Mouse (Mus musculus): ENCODE measurements around the gene Jchain. TPM values are rescaled to one million over a fixed set of nuclear protein-coding genes. Genes with fewer than 3 reads are reported as not detected.

Gene Jchain
- polyA plus RNA-seq, 1 experiment from 2014 or later = 0.17 TPM

DNA sequence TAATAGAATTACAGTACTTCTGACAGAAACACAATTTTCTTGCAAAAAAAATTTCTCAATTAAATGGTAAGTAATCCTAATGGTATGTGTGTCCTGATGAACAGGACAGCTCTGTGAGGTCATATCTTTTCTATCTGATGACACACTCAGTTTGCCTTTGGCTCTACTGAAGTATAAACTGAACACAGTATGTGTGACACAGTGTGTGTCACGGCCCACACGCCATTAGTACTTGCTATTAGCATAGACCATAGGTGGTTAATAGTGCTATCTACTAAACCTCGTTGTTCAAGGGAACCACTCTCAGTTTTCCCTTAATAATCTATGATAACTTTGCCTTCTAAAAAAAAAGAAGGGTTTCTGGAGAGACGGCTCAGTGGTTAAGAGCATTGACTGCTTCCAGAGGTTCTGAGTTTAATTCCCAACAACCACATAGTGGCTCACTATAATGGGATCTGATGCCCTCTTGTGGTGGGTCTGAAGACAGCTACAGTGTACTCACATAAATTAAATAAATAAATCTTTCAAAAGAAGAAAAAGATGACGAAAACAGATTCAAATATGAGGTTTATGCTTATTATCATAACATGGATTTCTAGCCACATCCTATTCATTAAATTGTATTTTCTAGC is 15.1 kb upstream of the Jchain start:
- Histone ChIP-seq H3K9ac (ENCODE audit: low read length) (no peak overlapping the region), H3K4me1 (ENCODE audit: control insufficient read depth, insufficient read depth, low read length) (no peaks in the 10 kb centered on the region), H3K4me3 (ENCODE audit: low read depth, low read length) (no peak overlapping the region), H3K27ac (ENCODE audit: low read depth, low read length) (no peak overlapping the region), H3K9me3 (replicated peaks; ENCODE audit: control insufficient read depth, low read length) (no peaks in the 10 kb centered on the region), H3K36me3 (ENCODE audit: control insufficient read depth, insufficient read depth, low read length) (no peaks in the 10 kb centered on the region), H3K4me2 (ENCODE audit: low read length) (no peak overlapping the region), H3K27me3 (replicated peaks; ENCODE audit: control insufficient read depth, insufficient read depth, low read length) (no peaks in the 10 kb centered on the region)
- WGBS = 59% methylated on average over 5 of the region's 5 CpGs
- DNase-seq (ENCODE audit: low spot score) (peak; percentile 70), ATAC-seq (peak; percentile 77)

DNA sequence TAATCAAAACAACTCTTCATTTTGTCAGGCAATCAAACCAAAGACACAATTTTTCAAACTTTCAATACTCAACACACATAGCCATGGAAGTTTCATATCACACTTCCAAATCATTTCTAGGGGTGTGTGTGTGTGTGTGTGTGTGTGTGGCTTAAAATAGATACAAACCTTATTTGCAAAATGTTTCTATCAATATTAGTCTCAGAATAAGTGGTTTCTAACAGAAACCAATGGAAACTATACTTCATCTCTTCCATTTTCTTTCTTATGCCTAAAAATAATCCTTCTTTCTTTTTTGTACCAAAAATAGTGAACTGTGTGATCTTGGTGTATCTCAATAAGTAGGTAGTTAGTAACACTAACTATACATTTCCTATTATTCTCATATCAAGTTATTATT is 13.2 kb upstream of the Jchain start:
- no peaks in the 10 kb centered on the region for H3K36me3 ChIP-seq (ENCODE audit: control insufficient read depth, insufficient read depth, low read length)

DNA sequence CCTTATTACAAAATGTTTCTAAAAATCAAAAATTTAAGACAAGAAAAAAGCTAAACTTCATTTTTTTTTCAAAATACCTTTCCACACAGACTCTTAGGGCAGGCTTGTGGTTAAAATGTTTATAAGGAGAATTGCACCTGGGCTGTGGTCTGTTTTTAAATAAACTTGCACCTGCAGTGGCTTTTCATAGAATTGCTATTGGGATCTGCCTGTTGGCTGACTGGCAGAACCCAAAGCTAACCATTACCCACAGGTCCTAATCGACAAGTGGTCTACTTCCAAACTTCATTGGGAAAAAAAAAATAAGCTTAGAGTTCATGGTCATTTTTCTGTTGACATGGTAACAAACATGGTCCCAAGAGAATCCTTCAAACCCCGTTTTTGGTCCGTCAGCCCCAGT is 7.0 kb upstream of the Jchain start:
- Histone ChIP-seq H3K9ac (ENCODE audit: low read length) (no peak overlapping the region), H3K27ac (ENCODE audit: low read depth, low read length) (no peak overlapping the region), H3K4me3 (ENCODE audit: low read depth, low read length) (no peak overlapping the region), H3K27me3 (replicated peaks; ENCODE audit: control insufficient read depth, insufficient read depth, low read length) (no peaks in the 10 kb centered on the region), H3K4me1 (ENCODE audit: control insufficient read depth, insufficient read depth, low read length) (no peaks in the 10 kb centered on the region), H3K4me2 (ENCODE audit: low read length) (no peak overlapping the region), H3K9me3 (replicated peaks; ENCODE audit: control insufficient read depth, low read length) (no peaks in the 10 kb centered on the region), H3K36me3 (ENCODE audit: control insufficient read depth, insufficient read depth, low read length) (no peaks in the 10 kb centered on the region)
- 84% methylated on average over 3 of the region's 3 CpGs for WGBS
- ATAC-seq (no peak), DNase-seq (ENCODE audit: low spot score) (no peak)

More for the DNA sequence above, 13.2 kb upstream of the Jchain start:
- Histone ChIP-seq H3K4me1 (ENCODE audit: control insufficient read depth, insufficient read depth, low read length) (no peaks in the 10 kb centered on the region), H3K9ac (ENCODE audit: low read length) (no peak overlapping the region), H3K27ac (ENCODE audit: low read depth, low read length) (no peak overlapping the region), H3K4me3 (ENCODE audit: low read depth, low read length) (no peak overlapping the region), H3K9me3 (replicated peaks; ENCODE audit: control insufficient read depth, low read length) (no peaks in the 10 kb centered on the region), H3K4me2 (ENCODE audit: low read length) (no peak overlapping the region), H3K27me3 (replicated peaks; ENCODE audit: control insufficient read depth, insufficient read depth, low read length) (no peaks in the 10 kb centered on the region)
- ATAC-seq (no peak), DNase-seq (ENCODE audit: low spot score) (no peak)

DNA sequence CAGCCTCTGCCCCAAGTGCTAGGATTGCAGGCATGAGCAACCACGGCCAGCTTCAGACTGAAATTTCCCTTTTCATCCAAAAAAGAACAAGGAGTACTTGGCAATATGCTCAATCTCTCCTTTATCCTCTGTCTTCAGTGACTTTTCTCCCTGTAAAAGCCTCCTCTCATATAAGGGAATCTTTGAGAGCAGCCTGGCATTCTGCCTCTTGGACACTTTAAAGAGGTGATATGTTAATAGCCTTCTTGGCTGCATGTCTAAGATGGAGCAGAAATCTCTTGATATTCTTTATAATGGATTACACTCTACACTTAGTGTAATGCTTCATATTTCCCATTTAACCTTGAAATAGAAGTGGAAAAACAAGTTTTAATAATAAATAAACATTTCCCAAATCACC is 3.2 kb upstream of the Jchain start:
- H3K4me1 ChIP-seq (ENCODE audit: control insufficient read depth, insufficient read depth, low read length) = no peaks in the 10 kb centered on the region
- H3K36me3 ChIP-seq (ENCODE audit: control insufficient read depth, insufficient read depth, low read length) = no peaks in the 10 kb centered on the region
- ATAC-seq = no peak
- H3K9me3 ChIP-seq (replicated peaks; ENCODE audit: control insufficient read depth, low read length) = no peaks in the 10 kb centered on the region
- H3K9ac ChIP-seq (ENCODE audit: low read length) = no peak overlapping the region
- H3K27ac ChIP-seq (ENCODE audit: low read depth, low read length) = no peak overlapping the region
- no peak for DNase-seq (ENCODE audit: low spot score)
- WGBS = 65% methylated on average over 1 of the region's 1 CpGs
- no peaks in the 10 kb centered on the region for H3K27me3 ChIP-seq (replicated peaks; ENCODE audit: control insufficient read depth, insufficient read depth, low read length)
- H3K4me2 ChIP-seq (ENCODE audit: low read length) = no peak overlapping the region
- no peak overlapping the region for H3K4me3 ChIP-seq (ENCODE audit: low read depth, low read length)

DNA sequence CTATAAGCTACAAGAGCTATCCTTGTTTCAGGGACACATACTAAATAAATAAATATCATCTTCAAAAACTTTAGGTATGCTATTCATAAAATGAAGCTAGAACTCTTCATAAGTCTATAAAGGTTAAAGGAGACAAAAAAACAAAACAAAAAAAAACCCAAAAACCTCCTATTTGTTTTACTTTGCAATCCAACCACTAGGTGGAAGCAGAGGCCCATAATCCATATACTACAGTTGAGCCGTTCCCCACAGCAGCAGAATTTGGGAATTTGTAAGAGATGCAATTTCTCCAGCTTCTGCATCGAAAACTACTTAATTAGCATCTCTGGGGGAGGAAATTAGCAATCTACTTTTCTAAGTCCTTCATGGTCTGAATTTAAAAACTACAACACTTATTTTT is 8.5 kb downstream of the Jchain start:
- H3K36me3 ChIP-seq (ENCODE audit: control insufficient read depth, insufficient read depth, low read length) = no peaks in the 10 kb centered on the region
- peak; percentile 77 for DNase-seq (ENCODE audit: low spot score)
- no peak overlapping the region for H3K4me2 ChIP-seq (ENCODE audit: low read length)
- no peak overlapping the region for H3K9ac ChIP-seq (ENCODE audit: low read length)
- H3K27me3 ChIP-seq (replicated peaks; ENCODE audit: control insufficient read depth, insufficient read depth, low read length) = no peaks in the 10 kb centered on the region
- WGBS = 9% methylated on average over 2 of the region's 2 CpGs
- H3K4me1 ChIP-seq (ENCODE audit: control insufficient read depth, insufficient read depth, low read length) = no peaks in the 10 kb centered on the region
- no peak overlapping the region for H3K27ac ChIP-seq (ENCODE audit: low read depth, low read length)
- no peaks in the 10 kb centered on the region for H3K9me3 ChIP-seq (replicated peaks; ENCODE audit: control insufficient read depth, low read length)
- no peak overlapping the region for H3K4me3 ChIP-seq (ENCODE audit: low read depth, low read length)
- peak; percentile 60; the same call in 1 of the 2 replicates for ATAC-seq

DNA sequence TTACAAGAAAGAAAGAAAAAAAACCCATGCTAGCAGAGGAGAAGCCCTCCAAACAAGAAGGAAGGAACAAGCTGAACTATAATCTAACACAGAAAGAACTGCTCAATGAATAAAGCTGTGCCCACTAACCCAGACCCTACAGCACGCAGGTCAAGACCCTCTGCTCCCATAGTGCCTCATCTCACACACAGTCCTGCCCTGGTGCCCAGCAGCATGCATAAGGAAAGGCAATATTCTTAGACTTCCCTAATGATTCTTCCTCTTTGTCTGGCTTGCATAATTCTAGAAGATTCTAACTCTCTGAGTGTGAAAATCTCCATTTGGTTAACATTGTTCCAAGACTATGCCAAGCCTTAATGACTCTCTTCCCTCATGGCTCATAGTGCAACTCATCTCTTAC is 18.7 kb downstream of the Jchain start:
- Histone ChIP-seq H3K9ac (ENCODE audit: low read length) (no peak overlapping the region), H3K4me1 (ENCODE audit: control insufficient read depth, insufficient read depth, low read length) (no peaks in the 10 kb centered on the region), H3K4me2 (ENCODE audit: low read length) (no peak overlapping the region), H3K9me3 (replicated peaks; ENCODE audit: control insufficient read depth, low read length) (no peaks in the 10 kb centered on the region), H3K36me3 (ENCODE audit: control insufficient read depth, insufficient read depth, low read length) (no peaks in the 10 kb centered on the region), H3K27me3 (replicated peaks; ENCODE audit: control insufficient read depth, insufficient read depth, low read length) (no peaks in the 10 kb centered on the region), H3K27ac (ENCODE audit: low read depth, low read length) (no peak overlapping the region), H3K4me3 (ENCODE audit: low read depth, low read length) (no peak overlapping the region)
- no peak for DNase-seq (ENCODE audit: low spot score)
- 86% methylated on average over 1 of the region's 1 CpGs for WGBS
- ATAC-seq = no peak

DNA sequence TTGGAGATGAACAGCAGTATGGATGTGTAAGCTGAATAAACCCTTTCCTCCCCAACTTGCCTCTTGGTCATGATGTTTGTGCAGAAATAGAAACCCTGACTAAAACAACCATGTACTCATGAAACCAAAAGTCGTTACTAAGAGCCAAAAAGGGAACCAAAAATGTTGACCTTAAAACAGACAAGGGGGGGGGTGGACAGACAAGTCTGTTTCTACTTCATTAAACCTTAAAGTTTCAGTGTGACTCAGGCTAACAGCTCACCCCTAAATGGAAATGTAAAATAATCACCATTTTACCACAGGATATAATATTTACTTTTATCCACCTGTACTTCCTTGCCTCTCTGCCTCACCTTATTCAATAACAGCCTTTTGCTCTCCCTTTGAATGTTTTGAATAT is 19.1 kb downstream of the Jchain start:
- ATAC-seq = no peak
- no peaks in the 10 kb centered on the region for H3K36me3 ChIP-seq (ENCODE audit: control insufficient read depth, insufficient read depth, low read length)
- WGBS = 78% methylated on average over 1 of the region's 1 CpGs

DNA sequence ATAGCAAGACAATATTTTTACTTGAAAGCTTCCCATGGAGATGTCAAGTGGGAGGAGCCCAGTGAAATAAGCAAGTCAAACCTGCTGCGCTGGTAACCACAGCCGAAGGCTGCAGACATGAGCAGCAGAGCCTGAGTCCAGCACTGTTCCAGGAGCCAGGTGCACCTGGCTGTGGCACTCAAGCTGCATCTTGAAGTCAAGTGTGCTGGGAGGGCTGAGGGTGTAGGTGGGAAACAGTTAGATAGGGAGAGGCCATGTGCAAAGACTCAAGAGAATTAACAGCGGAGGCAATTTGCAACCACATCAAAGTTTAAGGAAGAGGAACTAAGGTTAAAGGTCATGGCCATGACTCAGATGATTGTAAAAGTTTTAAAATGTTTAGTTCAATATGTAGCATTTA is 27.9 kb downstream of the Jchain start:
- Histone ChIP-seq H3K36me3 (ENCODE audit: control insufficient read depth, insufficient read depth, low read length) (no peaks in the 10 kb centered on the region), H3K27ac (ENCODE audit: low read depth, low read length) (no peak overlapping the region), H3K4me2 (ENCODE audit: low read length) (no peak overlapping the region), H3K4me3 (ENCODE audit: low read depth, low read length) (no peak overlapping the region), H3K27me3 (replicated peaks; ENCODE audit: control insufficient read depth, insufficient read depth, low read length) (no peaks in the 10 kb centered on the region), H3K9ac (ENCODE audit: low read length) (no peak overlapping the region), H3K9me3 (replicated peaks; ENCODE audit: control insufficient read depth, low read length) (no peaks in the 10 kb centered on the region), H3K4me1 (ENCODE audit: control insufficient read depth, insufficient read depth, low read length) (no peaks in the 10 kb centered on the region)
- WGBS = 92% methylated on average over 3 of the region's 3 CpGs
- DNase-seq (ENCODE audit: low spot score) (no peak), ATAC-seq (no peak)

More for the DNA sequence above, 19.1 kb downstream of the Jchain start:
- Histone ChIP-seq H3K27ac (ENCODE audit: low read depth, low read length) (no peak overlapping the region), H3K9ac (ENCODE audit: low read length) (no peak overlapping the region), H3K4me2 (ENCODE audit: low read length) (no peak overlapping the region), H3K4me3 (ENCODE audit: low read depth, low read length) (no peak overlapping the region), H3K27me3 (replicated peaks; ENCODE audit: control insufficient read depth, insufficient read depth, low read length) (no peaks in the 10 kb centered on the region), H3K4me1 (ENCODE audit: control insufficient read depth, insufficient read depth, low read length) (no peaks in the 10 kb centered on the region), H3K9me3 (replicated peaks; ENCODE audit: control insufficient read depth, low read length) (no peaks in the 10 kb centered on the region)
- no peak for DNase-seq (ENCODE audit: low spot score)

DNA sequence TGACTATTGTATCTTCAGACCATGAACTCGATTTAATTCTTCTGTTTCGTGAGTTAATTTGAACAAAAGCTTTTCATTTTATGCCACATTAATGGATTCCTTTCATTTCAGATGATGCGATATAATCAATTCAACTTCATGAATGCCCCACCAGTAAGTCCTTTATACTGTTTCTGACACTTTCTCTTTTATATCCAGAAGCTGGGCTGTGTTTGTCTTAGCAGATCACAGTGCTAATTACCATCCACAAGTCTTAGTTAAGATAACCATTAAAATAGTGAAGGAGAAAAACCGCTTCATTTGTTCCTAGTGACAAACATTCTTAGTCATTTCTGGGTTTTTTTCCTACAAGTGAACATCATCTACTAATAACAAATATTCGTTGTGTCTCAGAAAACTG is 36.6 kb downstream of the Jchain start:
- 14% methylated on average over 5 of the region's 5 CpGs for WGBS
- Histone ChIP-seq H3K9ac (ENCODE audit: low read length) (no peak overlapping the region), H3K27me3 (replicated peaks; ENCODE audit: control insufficient read depth, insufficient read depth, low read length) (no peaks in the 10 kb centered on the region), H3K4me3 (ENCODE audit: low read depth, low read length) (no peak overlapping the region), H3K27ac (ENCODE audit: low read depth, low read length) (no peak overlapping the region), H3K36me3 (ENCODE audit: control insufficient read depth, insufficient read depth, low read length) (no peaks in the 10 kb centered on the region), H3K4me1 (ENCODE audit: control insufficient read depth, insufficient read depth, low read length) (no peaks in the 10 kb centered on the region), H3K9me3 (replicated peaks; ENCODE audit: control insufficient read depth, low read length) (no peaks in the 10 kb centered on the region), H3K4me2 (ENCODE audit: low read length) (no peak overlapping the region)
- ATAC-seq = peak; percentile 52; the same call in 1 of the 2 replicates
- DNase-seq (ENCODE audit: low spot score) = peak; percentile 7

All from forebrain, embryonic 14.5 days (tissue).